Mouse (Mus musculus): ENCODE data around the gene Vav3. TPM values are rescaled to one million over a fixed set of nuclear protein-coding genes. Genes with fewer than 3 reads are reported as not detected.

Gene Vav3
- total RNA-seq, 1 experiment from 2014 or later, result 71.3 TPM

DNA sequence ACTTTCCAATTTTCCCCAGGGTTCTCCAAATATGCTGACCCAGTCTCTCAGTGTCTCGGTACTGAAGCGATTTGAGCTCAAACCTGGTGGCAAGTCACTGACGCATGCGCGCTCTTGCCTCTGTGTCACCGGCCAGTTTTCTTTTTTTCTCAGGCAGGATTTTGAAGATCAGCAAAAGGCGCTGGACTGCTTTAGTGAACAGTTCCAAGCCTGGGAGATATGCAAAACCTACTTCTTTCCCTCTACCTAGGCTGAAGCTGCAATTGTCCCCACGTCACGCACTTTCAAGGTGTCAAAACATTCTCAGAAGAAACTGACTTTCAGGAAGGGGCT, 546 bp upstream of the Vav3 start:
- peak; percentile 23 to 34 for ATAC-seq (replicated peaks in 1 of 2; ENCODE audit: insufficient read depth in 1 of 2, low FRiP score in 2 of 2, low TSS enrichment in 1 of 2, low read depth in 1 of 2, poor library complexity in 2 of 2, severe bottlenecking in 2 of 2)

DNA sequence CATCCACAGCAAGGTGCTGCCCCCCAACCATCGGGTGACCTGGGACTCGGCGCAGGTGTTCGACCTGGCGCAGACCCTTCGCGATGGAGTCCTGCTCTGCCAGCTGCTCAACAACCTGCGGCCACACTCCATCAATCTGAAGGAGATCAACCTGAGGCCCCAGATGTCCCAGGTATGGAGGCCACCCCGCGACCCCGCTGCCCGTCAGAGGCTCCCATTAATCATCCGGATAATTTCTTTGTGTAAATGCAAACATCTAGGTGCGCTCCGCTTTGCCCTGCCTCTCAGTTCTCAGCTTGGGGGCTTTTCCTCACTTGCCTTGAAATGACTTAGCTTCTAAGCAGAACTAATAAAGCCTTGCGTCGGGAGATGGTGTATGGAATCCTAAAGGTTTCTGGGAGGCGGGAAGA, 623 bp downstream of the Vav3 start:
- ATAC-seq (replicated peaks in 1 of 2; ENCODE audit: insufficient read depth in 1 of 2, low FRiP score in 2 of 2, low TSS enrichment in 1 of 2, low read depth in 1 of 2, poor library complexity in 2 of 2, severe bottlenecking in 2 of 2), result no peak

DNA sequence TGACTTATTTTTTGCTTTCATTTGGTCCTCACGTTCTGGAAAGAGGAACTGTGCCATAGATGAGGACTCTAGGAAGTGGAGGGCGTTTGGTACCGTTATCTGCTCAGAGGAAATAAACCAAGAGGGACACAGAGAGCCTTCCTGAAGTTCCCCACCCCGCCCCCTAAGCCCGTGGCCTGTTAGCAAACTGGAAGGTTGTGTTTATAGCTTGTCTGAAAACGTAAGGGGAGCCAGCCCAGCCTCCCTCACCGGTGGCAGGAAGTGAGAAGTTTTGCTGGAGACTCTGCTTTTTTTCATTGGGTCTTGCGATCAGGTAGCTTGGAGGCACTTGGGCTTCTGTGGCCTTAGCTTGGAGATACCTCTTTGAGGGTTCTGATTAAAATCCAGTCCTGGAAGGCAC, 1.2 kb downstream of the Vav3 start:
- ATAC-seq (replicated peaks in 1 of 2; ENCODE audit: insufficient read depth in 1 of 2, low FRiP score in 2 of 2, low TSS enrichment in 1 of 2, low read depth in 1 of 2, poor library complexity in 2 of 2, severe bottlenecking in 2 of 2), result peak; percentile 68 to 75

DNA sequence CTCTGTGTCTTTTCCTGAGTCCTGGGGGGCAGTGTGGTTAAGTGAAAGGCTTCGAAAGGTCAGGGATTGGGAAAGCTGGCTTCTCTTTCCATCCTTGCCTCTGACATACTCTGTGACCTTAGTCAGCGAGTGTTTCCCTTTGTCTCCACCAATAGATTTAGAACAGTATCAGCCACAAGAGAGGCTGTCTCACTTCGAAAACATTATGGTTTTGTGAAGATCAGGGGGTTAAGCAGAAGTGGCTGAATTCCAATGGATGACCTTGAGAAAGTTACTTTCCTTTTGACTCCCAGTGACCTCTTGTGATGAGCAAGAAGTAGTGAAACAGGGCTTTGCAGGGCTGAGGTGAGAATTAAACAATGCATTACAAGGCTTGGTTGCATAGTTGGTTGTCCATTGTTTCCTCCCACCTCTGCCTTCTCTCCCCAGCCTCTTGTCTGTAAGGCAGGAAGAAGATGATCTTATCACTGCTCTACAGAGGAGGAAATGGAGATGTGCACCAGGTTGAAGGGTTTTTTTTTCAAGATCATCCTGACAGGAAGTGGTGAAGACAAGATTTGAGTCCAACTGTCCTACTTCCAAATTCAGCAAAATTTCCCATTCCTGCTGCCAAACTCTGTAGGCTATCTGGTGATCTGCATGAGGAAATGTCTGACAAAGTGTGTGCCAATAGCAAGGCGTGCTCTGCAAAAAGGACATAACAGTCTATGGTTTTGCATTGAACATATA, 11.7 kb downstream of the Vav3 start:
- peak; percentile 10 to 36; a peak in 2 of 4 replicates for ATAC-seq (replicated peaks in 1 of 2; ENCODE audit: insufficient read depth in 1 of 2, low FRiP score in 2 of 2, low TSS enrichment in 1 of 2, low read depth in 1 of 2, poor library complexity in 2 of 2, severe bottlenecking in 2 of 2)

DNA sequence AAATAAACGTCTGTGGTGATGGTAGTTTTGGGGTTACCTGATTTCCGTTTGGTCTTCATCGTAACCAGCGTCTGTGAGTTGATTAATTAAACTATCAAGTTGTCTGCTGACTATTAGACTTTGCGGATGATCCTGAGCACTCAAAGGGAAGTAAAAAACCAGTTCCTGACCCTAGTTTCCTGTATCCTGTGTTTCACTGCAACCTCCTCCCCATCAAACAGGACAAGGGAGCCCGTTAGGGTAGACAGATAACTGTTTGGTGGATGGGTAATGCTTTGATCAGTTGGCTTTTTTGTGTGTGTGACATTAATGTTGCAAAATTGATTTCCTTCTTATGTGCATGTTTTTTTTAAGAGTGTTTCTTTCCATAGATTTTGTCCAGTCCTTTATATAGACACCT, 12.2 kb downstream of the Vav3 start:
- no peak for ATAC-seq (replicated peaks in 1 of 2; ENCODE audit: insufficient read depth in 1 of 2, low FRiP score in 2 of 2, low TSS enrichment in 1 of 2, low read depth in 1 of 2, poor library complexity in 2 of 2, severe bottlenecking in 2 of 2)

DNA sequence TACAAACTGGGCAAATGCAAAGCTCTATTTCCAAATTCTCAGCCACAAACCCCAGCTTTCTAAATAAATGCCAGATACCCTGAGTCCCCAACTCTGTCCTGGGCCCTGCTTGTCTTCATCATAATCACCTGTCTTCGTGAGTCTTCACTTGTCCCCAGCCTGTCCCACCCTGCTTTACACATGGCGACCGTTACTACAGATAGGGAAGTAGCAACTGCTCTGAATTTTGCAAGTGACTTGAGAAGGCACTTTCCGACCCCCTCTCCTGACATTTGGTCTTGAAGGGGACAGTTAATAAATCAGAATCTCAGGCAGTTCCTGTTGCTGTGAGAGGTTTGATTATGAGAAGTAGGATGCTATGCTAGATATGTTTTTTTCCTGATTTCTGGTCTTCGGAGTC, 13.4 kb downstream of the Vav3 start:
- ATAC-seq (replicated peaks in 1 of 2; ENCODE audit: insufficient read depth in 1 of 2, low FRiP score in 2 of 2, low TSS enrichment in 1 of 2, low read depth in 1 of 2, poor library complexity in 2 of 2, severe bottlenecking in 2 of 2), result peak; percentile 14 to 18; a peak in 1 of 4 replicates

DNA sequence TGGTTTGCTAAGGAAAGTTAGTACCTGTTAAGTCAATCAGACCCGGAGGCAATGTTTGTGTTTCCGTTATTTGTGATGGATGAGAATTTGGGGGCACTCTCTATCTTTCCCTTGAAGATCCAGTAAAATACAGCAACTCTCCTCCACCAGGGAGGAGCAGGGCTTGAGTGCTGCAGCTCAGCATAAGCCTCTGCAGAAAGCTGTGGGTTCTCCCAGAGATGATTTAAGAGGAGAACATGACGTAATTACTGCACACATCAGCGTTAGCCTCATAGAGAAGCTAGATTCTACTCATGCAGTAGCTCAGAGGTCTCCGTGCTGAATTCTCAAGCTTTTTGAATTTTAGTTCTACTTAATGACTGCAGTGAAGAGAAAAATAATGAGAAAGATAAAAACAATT, 14.7 kb downstream of the Vav3 start:
- ATAC-seq (replicated peaks in 1 of 2; ENCODE audit: insufficient read depth in 1 of 2, low FRiP score in 2 of 2, low TSS enrichment in 1 of 2, low read depth in 1 of 2, poor library complexity in 2 of 2, severe bottlenecking in 2 of 2), result 0 out of 4 replicates have a peak, but pooled peaks of 1 of the 2 experiments have one; percentile 23

DNA sequence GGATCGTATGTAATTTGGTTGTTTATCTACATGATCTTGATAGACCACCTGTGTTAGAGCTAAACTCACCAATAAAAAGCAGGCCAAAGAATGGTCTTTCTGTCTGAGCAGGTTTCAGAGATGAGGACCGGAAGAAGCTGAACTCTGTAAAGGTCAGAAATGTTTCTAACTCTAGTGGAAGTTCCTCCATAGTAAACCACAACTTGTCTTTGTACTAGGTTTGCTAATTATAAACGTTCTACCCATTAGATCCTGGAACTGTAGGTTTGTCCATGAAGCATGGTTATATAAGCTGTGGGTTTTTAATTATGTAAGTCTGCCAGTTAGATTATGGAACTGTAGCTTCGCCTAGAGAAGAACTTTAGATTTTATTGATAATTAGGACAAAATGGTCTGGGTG, 20.3 kb downstream of the Vav3 start:
- peak; percentile 12 to 19; a peak in 3 of 4 replicates for ATAC-seq (replicated peaks in 1 of 2; ENCODE audit: insufficient read depth in 1 of 2, low FRiP score in 2 of 2, low TSS enrichment in 1 of 2, low read depth in 1 of 2, poor library complexity in 2 of 2, severe bottlenecking in 2 of 2)

DNA sequence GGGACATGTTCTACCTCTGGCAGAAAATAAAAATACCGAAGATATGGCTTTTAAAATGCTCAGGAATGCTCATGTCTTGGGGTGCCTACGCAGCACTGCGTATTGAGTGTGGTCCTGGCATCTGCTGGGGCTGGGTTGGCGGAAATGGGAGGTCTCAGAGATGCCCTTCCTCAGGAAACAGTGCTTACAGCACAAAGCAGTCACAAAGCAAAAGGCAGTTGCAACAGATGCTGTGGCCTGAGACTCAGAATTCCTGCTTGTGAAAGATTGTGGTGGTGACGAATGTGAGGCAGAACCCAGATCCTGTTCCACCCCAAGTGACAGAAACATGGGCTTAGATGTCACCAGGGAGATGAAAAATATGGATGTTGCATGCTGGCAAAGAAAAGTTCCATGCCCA, 21.4 kb downstream of the Vav3 start:
- peak; percentile 93 for ATAC-seq (replicated peaks in 1 of 2; ENCODE audit: insufficient read depth in 1 of 2, low FRiP score in 2 of 2, low TSS enrichment in 1 of 2, low read depth in 1 of 2, poor library complexity in 2 of 2, severe bottlenecking in 2 of 2)

DNA sequence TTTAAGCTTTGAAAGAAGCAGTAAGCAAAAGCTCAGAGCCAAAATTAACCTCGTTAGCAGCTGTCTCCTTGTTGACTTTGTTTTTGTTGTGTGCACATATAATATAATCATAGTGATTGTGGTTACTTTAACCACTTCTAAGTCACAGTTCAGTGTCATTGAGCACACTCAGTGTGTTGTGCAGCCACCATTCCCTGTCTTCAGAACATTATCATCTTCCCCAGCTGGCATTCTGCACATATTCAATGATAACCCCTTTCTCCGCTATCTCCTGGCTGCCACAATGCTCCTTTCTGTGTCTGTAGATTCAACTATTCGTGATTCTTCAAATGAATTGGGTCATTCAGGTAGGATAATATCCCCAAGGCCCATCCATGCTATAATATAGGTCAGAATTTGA, 21.9 kb downstream of the Vav3 start:
- no peak for ATAC-seq (replicated peaks in 1 of 2; ENCODE audit: insufficient read depth in 1 of 2, low FRiP score in 2 of 2, low TSS enrichment in 1 of 2, low read depth in 1 of 2, poor library complexity in 2 of 2, severe bottlenecking in 2 of 2)

DNA sequence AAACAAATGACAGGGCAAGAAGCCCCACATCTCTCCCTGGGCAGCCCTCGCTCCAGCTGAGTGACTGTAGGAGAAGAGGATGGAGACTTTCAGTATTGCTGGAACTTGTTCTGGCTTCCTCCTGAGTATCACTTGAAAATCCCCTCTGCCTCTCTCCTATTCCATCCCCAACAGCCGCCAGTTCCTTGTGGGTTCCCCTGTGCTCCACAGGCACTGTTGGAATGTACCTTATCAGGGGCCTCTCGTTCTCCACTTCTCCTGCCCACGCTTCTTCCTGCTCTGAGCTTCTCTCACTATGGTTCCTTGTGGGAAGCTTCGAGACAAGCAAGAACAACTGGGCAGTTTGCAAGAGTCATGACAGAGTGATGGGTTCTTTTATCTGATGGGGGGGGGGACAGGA, 23.1 kb downstream of the Vav3 start:
- no peak for ATAC-seq (replicated peaks in 1 of 2; ENCODE audit: insufficient read depth in 1 of 2, low FRiP score in 2 of 2, low TSS enrichment in 1 of 2, low read depth in 1 of 2, poor library complexity in 2 of 2, severe bottlenecking in 2 of 2)

DNA sequence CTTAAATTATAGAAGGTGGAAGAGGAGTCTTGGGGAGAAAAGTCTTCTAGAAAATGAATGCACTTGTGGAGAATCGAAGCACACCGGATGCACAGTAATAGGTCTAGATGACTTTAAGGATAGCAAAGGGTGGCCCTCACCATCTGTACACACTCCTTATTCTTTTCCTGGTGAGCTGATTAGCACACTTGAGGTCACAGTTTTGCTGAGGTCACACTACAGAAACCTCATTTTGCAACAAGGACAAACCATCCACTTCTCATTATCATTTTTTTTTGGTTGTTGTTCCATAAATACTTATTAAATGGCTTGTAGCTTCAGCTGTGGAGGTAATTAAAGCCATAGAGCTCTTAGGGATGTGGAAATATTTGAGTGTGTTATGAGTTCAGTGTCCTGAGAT, 25.4 kb downstream of the Vav3 start:
- no peak; a peak in 1 of 4 replicates for ATAC-seq (replicated peaks in 1 of 2; ENCODE audit: insufficient read depth in 1 of 2, low FRiP score in 2 of 2, low TSS enrichment in 1 of 2, low read depth in 1 of 2, poor library complexity in 2 of 2, severe bottlenecking in 2 of 2)

DNA sequence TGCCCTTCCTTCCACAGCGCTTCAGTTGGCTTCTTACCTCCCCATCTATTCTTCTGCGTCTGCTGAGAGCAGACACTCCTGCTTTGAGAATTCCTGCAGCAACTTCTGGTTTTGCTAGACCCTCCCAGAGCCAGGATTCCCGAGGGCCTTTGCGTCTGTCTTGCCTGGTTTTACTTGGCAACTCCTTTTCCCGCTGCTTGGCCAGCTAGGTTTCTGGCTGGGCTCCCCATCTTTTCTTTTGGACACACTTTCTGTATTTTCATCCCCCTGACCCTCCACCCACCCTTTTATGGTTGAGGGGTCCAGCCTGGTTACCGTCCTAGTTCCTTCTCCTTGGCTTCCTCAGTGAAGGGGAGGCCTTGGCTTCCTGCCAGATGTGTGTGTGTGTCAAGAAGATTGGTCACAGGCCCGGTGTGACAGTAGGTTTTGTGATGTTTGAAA, 26.0 kb downstream of the Vav3 start:
- no peak for ATAC-seq (replicated peaks in 1 of 2; ENCODE audit: insufficient read depth in 1 of 2, low FRiP score in 2 of 2, low TSS enrichment in 1 of 2, low read depth in 1 of 2, poor library complexity in 2 of 2, severe bottlenecking in 2 of 2)

DNA sequence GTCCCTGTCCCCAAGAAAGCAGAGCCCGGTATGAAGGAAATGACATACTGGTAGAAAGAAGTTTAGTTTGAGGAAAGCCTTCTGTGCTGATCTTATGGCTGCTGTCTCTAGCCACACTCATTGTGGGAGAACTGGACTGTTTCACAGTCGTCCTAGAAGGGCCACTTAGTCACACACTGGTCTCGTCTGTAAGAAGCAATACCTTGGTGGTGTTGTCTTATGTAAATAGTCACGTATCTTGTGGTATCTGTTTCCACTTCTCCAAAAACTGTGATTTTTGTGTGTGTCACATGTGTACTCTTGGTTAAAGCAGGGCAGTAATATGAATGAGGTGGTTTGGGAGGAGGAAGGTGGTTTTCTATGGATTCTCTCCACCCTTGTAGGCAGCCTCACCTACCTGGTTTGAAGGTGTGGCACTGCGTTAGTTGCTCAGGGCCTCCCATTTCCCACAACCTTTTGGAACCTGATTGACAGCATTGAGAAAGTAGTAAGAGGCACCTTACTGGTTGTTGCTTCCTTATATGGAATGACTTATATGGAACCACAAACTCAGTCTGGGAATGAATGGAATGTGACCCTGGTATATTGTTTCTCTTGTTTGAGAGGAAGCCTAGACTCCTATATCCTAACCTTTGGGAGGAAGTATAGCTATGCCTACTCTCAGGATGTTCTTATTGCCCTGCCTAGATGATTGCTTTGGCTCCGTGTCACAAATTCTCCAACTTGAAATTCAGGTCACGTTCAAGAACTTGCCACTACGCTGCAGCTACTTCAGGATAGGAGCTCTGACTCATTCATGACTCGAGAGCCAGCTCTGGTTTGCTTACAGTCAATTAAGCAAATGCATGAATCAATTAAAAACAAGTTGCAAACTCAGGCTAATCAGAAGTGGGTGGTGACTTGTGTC, 28.2 kb downstream of the Vav3 start:
- ATAC-seq (replicated peaks in 1 of 2; ENCODE audit: insufficient read depth in 1 of 2, low FRiP score in 2 of 2, low TSS enrichment in 1 of 2, low read depth in 1 of 2, poor library complexity in 2 of 2, severe bottlenecking in 2 of 2), result peak in 1 of 2 experiments; percentile 22; a peak in 1 of 4 replicates

DNA sequence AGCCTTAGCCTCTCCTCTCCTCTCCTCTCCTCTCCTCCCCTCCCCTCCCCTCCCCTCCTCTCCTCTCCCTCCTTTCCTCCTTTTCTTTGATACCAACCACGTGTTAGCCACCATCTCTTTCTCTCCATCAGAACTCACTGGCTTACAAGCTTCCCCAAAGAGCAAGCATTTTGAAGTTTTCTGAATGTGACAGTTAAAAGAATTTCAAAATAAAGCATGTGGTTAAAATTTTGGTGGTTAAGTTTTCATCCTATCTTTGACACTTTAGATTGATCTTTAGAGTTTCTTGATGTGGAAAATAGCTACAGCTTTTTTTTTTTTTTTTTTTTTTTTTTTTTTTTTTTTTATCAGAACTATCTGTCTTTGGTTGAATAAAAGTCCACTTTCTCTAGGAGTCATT, 31.1 kb downstream of the Vav3 start:
- ATAC-seq (replicated peaks in 1 of 2; ENCODE audit: insufficient read depth in 1 of 2, low FRiP score in 2 of 2, low TSS enrichment in 1 of 2, low read depth in 1 of 2, poor library complexity in 2 of 2, severe bottlenecking in 2 of 2), result 0 out of 4 replicates have a peak, but pooled peaks of 1 of the 2 experiments have one; percentile 27

DNA sequence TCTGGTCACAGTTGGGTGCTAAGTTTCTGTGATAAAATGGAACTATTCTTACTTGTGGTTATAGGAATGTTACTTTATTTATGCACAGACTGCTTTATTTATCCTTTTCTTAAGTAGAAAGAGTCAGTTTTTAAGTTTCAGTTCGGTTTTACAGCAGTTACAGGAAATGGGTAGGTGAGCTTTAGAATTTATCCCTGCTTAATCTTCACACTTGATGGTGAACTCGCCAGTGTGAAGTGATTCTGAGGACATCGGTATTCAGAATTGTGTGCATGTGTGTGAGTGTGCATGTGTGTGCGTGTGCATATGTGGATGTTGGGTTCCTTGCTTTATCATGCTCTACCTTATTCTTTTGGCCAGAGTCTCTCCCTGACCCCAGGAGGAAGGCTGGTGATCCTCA, 32.2 kb downstream of the Vav3 start:
- peak in 1 of 2 experiments; percentile 17; a peak in 1 of 4 replicates for ATAC-seq (replicated peaks in 1 of 2; ENCODE audit: insufficient read depth in 1 of 2, low FRiP score in 2 of 2, low TSS enrichment in 1 of 2, low read depth in 1 of 2, poor library complexity in 2 of 2, severe bottlenecking in 2 of 2)

DNA sequence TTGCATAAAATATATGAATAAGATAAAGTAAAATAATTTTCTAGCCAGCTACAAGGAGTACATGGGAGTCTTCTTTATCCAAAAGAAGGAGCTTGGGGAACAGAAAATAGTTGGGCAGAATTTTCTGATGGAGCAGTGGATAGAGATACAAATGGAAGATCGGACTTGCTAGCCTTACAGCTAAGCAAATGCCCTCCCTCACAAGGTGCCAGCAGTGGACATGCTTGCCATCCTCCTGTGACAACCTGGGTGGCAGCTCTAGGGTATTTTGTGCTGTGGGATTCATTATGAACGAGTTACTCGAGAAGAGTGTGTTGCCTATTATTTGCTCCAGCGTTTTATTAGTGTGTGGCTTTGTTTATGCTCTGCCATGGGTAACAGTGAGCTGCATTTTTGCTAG, 37.8 kb downstream of the Vav3 start:
- ATAC-seq (replicated peaks in 1 of 2; ENCODE audit: insufficient read depth in 1 of 2, low FRiP score in 2 of 2, low TSS enrichment in 1 of 2, low read depth in 1 of 2, poor library complexity in 2 of 2, severe bottlenecking in 2 of 2), result no peak

DNA sequence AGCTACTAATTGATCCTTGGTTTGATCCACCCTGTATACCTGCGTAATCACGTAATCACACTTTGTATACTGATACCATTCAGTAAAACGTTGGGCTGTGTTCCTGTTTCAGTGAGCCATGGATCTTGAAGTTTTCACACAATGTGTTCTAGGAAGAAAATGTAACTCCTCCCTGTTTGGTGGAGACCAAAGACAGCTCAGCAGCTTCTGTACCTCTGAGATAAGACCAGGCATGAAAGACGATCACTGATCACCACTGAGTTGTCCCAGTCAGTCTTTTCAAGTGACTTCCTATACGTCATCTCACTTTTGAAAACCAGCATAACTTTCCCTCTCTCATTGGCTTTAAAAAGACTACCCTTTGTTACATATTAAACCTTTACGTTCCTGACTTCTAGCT, 38.2 kb downstream of the Vav3 start:
- ATAC-seq (replicated peaks in 1 of 2; ENCODE audit: insufficient read depth in 1 of 2, low FRiP score in 2 of 2, low TSS enrichment in 1 of 2, low read depth in 1 of 2, poor library complexity in 2 of 2, severe bottlenecking in 2 of 2), result no peak
